Mouse (Mus musculus) gastrocnemius, postnatal 10 days (tissue): ENCODE results near the gene Padi1. TPM values are rescaled to one million over a fixed set of nuclear protein-coding genes. Genes with fewer than 3 reads are reported as not detected.

Source experiments
- DNase-seq: peaks from one replicate; pipeline ENCODE4 v3.0.0; 2021; ENCODE audit warnings: mixed read lengths
- total RNA-seq, 2 experiments: library from RNA; stranded (reverse); gene quantifications; 2 replicates each; pipeline ENCODE4 v1.2.3; 2021

The Padi1 gene
- total RNA-seq, 2 experiments from 2014 or later = 0.09 TPM; not detected in 1

DNA sequence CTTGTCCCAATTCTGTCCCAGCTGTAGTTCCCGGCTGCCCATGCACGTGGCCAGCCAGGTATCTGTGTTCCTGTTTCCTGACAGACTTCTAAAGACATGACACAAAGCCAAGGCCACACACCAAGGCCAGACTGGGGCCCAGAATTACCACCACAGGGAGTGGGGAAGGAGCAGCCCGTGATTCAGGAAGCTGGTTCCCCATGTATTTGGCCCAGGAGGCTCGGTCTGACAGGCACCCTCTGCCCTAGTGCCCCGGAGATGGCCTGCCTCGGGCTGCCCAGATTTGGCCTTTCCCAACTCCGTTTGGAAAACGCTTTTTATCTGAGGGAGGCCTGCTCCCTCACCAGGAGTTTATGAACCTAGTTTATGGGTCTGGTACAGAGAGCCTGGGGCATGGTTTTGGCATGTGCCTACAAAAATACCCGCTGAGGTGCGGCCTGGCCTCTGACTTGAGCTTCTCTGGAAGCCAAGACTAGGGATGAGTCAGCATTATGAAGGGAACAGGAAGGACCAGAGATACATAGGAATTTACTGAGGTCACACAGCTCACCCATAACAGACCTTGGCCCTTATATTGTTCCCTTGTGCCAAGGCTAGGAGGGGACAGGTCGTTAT lies 16.6 kb upstream of the Padi1 start:
- no peak for DNase-seq

DNA sequence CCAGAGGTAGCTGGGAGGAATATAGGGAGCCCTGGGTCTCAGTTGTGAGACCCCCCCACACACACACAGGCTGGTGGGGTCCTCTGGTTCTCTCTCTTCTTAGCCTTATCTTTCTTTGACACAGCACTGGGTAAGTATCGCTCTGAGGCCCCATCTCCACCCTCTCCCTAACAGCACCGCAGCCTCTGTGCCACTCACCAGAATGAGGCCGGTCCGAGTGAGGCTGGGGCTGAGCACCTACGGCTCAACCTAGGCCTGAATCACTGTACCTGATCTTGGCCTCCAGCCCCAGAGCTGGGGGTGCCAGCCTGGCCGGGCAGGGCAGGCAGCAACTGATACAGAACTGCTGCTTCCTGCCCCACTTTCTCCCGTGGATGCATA lies 15.2 kb upstream of the Padi1 start:
- no peak for DNase-seq

DNA sequence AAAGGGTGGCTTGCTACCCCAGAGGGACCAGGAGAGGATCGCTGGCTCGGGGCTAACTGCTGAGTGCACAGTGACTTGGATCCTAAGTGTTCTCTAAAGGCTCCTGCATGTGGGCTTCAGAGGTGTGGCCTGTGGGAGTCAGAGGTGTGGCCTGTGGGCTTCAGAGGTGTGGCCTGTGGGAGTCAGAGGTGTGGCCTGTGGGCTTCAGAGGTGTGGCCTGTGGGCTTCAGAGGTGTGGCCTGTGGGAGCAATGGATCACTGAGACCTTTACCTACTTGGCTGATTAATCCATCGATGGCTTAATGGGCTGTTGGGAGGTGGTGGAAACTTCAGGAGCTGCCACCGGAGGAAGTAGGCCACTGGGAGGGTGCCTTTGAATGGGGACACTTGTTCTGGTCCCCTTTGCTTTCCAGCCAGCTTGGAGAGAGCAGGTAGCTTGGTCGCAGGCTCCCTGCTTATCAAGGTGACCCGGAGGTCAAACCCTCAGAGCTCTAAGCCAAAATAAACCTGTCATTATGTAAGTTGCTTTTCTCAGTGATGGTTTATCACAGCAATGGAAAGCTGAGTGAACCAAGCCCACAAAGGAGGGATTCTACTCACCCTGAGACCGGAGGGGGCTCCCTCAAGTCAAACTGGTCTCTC lies 14.7 kb upstream of the Padi1 start:
- no peak for DNase-seq

DNA sequence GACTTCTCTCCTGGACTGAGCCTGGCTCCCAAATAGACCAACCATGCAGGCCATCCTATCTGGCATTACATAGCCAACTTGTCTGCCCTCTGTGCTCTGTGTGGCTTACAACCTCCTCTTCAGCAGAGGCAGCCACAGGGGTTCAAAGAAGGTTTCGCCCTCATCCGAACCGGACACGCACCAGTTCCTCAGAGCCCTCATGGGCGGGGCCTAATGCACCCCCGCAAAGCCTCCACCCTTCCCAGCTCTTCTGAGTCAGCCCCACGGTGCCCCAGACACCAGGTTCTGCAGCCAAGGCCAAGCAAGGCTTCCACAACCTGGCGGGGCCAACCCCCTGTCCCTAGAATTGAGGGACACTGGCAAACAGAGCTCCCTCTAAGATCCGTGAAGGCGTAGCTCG lies 13.7 kb upstream of the Padi1 start:
- DNase-seq = no peak

DNA sequence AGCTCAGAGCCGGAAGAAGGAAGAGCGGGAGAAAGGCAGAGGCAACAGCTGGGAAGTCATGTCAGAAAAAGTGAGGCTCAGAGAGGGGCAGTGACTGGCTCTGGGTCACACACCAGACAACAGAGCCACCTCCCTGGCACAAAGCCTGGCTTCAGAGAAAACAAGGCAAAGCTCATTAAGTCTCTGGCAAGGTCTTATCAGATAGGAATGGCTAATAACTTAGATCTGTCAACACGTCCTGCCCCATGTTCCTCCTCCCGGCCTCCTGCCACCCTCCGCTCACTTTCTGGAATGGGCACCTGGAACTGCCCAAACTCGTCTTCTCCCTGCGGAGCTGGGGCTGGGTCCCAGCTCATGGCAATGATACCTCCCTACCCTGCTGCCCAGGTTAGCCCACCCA lies 12.2 kb upstream of the Padi1 start:
- DNase-seq = no peak

DNA sequence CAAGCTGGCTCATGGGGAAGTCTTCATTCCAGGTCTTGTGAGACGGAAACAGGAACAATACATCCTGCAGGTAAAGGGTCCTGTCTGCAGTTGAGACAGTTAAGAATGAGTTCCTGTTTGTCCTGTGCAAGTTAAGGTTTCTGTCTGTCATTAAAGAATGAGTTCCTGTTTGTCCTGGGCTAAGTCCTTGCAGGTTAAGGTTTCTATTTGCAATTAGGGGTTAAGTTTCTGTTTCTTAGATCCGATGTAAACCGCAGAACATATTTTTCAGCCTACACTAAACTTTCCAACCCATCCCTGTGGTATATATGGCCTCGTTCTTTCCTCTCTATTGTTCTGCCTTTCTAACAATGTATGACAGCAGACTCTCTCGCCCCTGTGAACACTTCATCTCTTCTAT lies 11.5 kb upstream of the Padi1 start:
- no peak for DNase-seq

DNA sequence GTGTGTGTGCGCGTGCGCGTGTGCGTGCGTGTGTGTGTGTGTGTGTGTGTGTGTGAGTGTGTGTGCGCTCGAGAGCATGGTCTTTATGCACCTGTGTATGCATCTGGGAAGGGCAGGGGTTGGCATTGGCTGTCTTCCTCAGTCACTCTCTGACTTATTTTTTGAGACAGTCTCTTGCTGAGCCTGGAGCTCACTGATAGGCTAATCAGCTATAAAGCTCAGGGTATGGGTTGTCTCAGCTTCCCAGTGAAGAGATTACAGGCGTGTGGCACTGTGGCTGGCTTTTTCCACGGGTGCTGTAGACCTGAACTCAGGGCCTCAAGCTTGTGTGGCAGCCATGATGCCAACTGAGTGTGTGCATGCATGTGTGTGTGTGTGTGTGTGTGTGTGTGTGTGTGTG lies 9.6 kb upstream of the Padi1 start:
- DNase-seq = no peak

DNA sequence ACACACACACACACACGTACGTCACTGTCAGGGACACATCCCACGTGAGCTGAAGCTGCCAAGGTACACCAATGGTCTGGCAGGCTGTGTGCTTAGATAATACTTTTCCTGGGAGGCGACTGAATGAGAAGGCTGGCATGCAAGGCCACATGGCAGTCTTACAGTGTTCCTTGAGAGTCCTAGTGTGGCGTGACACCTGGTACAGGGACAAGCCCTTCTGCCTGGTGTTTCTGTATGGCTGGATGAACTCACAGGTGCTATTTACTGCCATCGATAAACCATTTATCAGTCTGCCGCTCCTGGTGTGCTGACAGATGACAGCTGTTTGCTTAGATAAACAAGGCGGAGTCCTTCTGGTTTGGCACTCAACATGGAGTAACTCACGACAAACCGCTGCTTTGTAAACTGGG lies 8.9 kb upstream of the Padi1 start:
- no peak for DNase-seq

DNA sequence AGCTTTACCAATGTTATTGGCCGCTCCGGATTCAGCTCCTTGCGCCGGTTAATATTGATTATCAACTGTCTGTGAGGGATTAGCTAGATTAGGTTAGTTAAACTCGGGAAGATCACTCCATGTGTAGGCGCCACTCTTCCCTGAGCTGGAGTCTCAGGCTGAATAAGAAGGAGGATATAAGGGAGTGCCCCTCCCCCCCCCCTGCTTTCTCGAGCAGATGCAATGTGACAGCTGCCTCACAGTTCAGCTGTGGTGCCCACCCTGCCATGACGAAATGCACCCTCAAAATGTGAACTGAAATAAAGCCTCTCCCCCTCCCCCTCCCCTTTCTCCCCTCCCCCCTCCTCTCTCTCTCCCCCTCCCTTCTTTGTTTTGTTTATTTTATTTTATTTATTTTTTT lies 8.0 kb upstream of the Padi1 start:
- DNase-seq = no peak

DNA sequence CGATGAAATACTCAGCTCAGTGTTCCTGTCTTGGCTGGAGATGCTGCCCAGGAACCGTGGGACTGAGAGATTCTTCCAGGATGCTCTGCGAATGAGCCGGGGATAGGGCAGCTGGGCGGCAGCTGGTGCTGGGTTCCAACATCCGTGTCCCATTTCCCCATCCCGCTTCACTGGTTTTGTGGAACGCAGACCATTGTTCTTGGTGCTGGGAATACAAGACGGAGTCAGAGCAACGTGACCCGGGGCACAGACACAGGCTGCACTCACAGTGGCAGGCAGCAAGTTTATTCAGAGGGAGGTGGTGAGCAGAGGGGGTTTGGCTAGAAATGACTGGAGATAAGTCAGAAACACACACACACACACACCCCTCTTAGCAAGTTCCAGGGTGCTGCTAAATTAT lies 3.7 kb upstream of the Padi1 start:
- DNase-seq = no peak

DNA sequence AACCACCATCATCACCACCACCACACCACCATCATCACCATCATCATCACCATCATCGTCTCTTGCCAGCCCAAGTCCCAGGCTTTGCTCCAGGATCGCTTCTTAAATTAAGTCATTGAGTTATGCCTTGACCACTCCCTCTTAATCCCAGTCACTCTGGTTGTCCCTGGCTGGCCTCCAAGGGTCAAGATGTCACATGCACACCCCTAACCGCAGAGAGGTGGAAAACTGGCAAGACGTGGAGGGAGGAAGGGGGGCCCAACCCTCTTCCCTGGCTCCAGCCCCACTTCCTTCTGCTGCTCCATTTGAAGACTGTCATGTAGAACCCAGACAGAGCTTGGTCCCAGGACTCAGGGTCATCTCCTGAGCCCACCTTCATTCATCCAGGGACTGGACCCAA lies 587 bp downstream of the Padi1 start:
- no peak for DNase-seq

DNA sequence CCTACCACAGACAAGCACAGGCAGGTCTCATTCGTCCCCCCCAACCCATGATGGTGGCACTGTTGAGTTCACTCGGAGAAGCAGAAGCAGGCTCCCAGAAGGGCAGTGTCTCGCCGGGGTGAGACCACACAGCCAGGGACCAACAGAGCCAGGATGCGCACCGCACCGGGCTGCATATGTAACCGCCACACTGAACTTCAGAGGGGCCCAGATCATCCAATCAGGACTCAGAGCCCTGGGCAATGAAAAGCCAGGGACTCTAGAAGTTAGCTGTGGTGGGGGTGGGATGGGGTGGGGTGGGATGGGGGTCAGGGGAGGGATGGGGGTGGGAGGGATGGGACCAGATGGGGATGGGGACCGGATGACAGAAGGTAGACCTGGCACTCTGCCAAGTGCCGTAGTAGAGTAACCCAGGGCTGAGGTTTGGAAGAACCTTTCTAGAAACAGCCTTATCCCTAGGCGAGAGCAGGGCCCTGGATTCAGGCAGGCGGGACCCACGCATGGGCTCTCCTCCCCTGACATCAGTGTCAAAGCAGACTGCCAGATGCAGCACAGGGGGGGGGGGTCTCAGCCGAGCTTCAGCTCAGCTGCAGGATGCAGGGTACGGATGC lies 1.8 kb downstream of the Padi1 start:
- no peak for DNase-seq

DNA sequence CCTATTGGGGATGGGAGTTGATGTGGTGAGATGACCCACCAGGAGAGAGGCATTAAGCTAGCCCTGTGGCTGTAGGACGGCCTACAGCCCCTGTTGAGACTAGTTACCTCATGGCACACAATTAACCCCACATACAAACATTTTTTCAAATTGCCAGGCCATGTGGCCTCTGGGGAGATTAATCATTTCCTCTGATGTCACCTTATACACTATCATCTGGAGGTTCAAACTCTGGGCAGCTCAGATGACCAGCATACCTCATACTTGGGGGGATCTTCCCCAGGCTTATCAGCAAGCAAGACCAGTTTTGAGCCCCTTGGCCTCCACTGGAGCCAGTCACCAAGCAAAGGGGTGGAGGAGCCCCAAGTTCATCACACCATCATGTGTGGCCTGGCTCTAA lies 2.7 kb downstream of the Padi1 start:
- DNase-seq = no peak

DNA sequence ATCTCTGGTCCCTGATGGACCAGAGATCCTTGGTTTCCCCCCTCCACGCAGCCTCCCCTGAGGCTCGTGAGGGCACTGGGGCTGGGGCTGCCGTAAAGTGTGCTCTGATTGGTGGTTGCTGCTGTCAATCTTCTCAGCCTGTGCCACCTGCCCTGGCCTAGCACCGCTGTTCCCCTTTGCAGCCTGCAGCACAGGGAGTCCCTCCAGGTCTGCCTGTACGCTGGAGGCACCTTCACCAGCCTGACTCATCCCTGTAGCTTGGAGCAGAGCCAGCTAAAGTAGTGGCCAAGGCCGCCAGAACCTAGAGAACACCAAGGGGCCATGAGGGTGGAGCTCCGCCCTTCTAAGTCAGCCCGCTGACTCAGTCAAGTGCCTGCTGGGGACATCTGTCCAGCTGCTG lies 7.7 kb downstream of the Padi1 start:
- no peak for DNase-seq

DNA sequence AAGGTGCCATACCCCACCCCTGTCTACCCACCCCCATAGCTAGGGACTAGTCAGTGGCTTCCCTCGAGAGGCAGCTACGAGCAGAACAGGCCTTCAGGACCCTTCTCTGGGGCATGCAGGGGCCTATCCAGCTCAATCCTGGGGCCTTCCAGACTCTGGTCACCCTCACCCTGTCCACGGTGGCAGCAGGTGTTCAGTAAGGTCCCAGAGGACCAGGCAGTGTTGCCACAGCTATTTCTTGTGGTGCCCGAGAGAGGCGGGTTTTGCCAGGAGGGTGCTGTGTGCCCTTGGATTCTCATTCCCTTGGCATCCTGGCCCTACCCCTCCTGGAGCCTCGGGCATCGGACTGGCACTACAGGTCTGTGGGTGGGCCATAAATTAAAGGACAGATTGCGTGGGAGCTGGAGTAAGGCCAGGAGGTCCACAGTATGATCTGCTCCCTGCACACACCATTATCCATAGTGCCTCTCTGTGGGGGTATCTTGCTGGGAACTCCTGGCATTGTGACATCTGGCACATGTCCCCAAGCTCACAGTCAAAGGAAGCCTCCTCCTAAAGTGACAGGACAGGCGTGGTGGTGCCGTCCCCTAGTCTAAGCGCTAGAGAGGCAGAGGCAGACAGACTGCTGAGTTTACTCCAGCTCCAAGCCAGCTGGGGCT lies 9.2 kb downstream of the Padi1 start:
- no peak for DNase-seq

DNA sequence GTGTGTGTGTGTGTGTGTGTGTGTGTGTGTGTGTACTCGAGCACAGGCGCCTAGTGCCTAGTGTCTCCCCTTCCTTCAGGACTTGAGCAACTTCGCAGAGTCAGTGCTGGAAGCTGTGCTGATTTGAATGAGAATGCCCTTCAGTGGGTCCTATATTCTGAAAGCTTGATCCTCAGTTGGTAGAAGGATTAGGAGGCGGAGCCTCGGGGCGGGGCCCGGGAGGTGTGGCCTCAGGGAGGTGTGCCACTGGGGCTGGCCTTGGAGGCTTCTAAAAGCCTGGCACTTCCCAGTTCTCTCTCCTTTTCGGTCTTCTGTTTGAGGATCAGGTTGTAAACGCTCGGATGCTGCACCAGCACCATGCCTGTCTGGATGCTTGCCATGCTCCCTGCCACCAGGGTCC lies 9.9 kb downstream of the Padi1 start:
- DNase-seq = peak; percentile 39

DNA sequence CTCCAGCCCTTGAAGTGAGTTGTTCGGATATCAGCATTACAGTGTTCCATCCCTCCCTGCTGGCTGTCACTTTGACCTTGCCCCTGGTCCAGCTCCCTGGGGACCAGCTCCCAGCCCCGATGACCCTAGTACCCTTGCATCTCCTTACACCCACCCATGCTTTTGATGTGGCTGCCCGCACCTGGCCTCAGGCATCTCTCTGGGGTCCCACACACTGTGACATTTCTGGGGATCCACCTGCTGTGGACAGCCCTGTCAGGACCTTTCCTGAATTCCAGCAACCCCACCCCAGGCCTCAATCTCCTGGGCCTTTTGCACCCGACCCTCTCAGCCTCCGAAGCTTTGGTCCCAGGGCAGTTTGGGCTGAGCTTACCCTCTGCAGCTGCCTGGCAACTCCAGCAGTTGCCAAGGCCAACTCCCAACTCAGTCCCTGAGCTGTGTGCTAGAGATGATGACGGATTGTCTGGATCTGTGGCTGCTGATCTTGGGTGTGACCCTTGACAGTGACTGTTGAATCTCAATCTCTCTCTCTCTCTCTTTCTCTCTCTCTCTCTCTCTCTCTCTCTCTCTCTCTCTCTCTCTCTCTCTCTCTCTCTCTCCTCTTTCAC lies 11.1 kb downstream of the Padi1 start:
- no peak for DNase-seq

DNA sequence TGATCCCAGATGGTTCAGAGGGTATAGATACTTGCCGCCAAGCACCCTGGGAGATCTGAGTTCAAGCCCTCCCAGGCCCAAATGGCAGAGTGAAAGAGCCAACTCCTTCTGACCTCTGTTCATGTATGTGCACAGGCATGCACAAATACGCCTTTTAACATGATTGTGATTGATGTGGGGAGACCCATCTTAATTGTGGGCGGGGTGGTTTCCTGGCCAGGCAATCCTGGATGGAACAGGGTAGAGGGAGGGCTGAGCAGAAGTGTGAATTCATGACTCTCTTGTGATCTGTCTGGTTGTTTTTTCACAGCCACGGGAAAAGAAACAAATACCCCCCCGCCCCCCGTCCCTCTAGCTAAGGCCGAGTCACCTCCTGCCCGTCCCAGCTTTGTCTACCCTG lies 12.8 kb downstream of the Padi1 start:
- no peak for DNase-seq

DNA sequence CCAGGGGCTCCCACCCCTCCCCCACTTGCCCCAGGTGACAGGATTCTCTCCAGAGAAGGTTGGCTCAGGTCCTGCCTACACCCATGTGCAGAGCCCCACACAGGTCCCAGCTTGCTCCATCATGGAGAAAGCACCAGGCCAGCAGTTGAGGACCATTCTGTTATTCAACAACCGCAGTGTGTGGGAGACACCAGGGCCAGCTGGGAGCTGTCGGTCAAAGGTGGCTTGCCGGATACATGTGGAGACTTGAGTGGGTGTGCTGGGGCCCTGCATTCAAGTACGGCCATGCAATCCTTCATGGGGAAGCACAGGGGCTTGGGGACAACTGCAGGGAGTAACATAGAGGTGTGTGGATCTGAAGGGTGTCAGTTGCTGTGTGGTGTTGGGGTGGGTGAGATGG lies 13.8 kb downstream of the Padi1 start:
- no peak for DNase-seq

DNA sequence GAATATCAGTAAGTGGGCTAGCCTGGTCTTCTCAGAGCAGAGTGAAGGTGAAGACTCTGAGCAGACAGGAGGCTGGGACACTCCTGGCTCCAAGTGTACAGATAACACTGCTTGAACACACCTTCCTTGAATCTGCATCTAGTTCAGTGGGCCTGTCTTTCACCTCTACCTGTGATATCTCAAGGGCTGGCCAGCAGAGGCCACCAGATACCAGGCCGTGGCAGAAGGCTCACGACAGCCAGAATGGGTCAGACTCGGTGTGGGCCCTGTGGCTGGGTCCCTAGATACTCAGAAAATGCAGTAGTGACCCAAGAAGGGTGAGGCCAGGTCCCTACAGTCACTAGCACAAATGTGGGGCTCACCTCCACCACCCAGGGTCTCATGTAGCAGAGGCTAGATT lies 18.3 kb downstream of the Padi1 start:
- no peak for DNase-seq

DNA sequence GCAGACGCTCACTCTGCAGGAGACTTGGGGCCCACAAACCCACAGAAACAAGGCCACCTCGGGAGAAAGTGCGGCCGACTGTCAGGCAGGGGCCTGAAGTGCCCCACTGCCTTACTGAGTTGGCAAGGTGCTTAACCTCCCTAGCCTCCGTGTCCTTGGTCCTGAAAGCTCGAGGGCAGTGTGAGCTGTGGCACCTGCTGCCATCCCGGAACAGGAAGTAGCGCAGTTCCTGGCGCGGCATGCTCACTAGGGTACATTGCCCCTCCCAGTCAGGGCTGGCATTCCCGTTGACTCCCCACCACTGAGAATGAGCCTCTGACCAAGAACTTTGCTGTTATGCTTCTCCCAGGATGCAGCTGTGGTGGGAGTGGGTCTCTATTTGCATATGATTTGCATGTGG lies 19.6 kb downstream of the Padi1 start:
- no peak for DNase-seq

DNA sequence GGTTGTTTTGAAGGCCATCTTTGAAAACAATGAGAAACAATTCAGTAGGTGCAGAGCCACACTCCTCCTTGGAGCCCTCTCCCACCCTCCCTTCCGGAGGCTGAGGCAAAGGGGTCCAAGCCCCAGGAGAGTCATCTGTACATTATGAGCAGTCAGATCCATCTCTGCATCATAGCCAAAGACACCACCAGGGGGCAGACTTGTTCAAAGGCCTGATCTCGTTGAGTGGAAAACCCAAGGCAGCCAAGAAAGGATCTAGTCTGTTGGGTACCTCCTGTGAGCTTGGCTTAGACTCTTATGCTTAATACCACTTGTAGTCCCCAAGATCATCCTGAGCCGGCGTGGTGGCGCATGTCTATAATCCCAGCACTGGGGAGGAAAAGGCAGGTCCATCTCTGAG lies 23.6 kb downstream of the Padi1 start:
- DNase-seq = peak; percentile 67

DNA sequence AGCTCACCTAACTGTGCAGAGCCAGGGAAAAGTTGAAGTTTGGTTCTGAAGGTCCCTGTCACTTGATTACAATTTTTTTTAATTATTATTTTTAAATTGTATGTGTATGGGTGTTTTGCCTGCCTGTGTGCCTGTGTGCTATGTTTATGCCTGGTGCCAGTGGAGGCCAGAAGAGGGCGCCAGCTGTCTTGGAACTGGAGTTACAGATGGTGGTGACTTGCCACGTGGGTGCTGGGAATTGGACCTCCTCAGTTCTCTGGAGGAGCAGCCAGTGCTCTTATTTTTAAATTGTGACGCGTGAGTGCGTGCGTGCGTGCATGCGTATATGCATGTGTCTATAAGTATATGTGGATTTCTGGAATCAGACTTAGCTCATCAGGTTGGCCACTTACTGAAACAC lies 28.2 kb downstream of the Padi1 start:
- DNase-seq = no peak
